22 mouse cellular contexts compared by ENCODE assay signal in the genomic region with DNA sequence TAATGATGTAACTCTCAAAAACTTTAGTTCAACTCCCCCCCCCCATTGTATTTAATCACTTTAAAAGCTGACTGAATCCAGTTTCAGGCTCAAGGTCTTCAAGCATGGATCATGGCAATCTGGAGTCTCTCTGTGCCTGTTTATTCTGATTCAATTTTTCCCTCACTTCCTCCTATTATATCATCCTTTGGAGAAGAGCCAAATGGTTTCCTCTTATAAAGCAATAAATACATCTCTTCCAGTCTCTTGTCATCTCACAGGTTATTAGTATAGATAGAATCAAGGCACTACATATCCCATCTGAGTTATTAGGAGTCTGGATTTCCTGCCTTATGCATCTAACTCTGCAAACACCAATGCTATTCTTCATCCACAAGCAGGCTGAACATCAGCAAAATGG.
A peak's percentile ranks its signal among the peaks of the same experiment; 100 is the strongest.
DNase-seq lines count a peak whose midpoint lies in the region; ATAC-seq and TF ChIP-seq lines count a peak whose summit lies in the region.
"Had no signal": no experiment of that assay in that cellular context is flagged by ENCODE, and none has a peak within 500 bp of the region (broad histone marks: within the 10 kb centered on the region; RNA-seq: fewer than 3 reads in every experiment).

No protein-coding gene starts in this region.

- no peak for TF ChIP-seq CTCF in intestine, postnatal 0 days (IDR thresholded peaks at IDR 0.05; ENCODE audit: low read depth)
- no peak for TF ChIP-seq CTCF in MEL (IDR thresholded peaks at IDR 0.05 in 2 of 3, conservative IDR thresholded peaks at IDR 0.05 in 1 of 3; ENCODE audit: control insufficient read depth in 1 of 3, insufficient read depth in 1 of 3, low read depth in 2 of 3, low read length in 3 of 3, poor library complexity in 1 of 3, severe bottlenecking in 1 of 3)

- no peaks in the 10 kb centered on the region for H3K36me3 ChIP-seq in intestine, embryonic 15.5 days
- H3K36me3 ChIP-seq in intestine, postnatal 0 days (ENCODE audit: control insufficient read depth, insufficient read depth) = no peaks in the 10 kb centered on the region
- no peaks in the 10 kb centered on the region for H3K36me3 ChIP-seq in lung, embryonic 15.5 days
- no peaks in the 10 kb centered on the region for H3K36me3 ChIP-seq in MEL (ENCODE audit: control insufficient read depth in 1 of 2, insufficient read depth in 2 of 2, low read length in 2 of 2)
- H3K36me3 ChIP-seq in embryonic facial prominence, embryonic 14.5 days (ENCODE audit: control insufficient read depth, insufficient read depth, low read length) = no peaks in the 10 kb centered on the region
- H3K36me3 ChIP-seq: embryonic facial prominence, embryonic 15.5 days; limb, embryonic 13.5 days; liver, embryonic 15.5 days had no signal

- 0 out of 4 replicates have a peak, but pooled peaks of 1 of the 2 experiments have one; percentile 7 for TF ChIP-seq EP300 in MEL (IDR thresholded peaks at IDR 0.05; ENCODE audit: low read depth in 1 of 2, low read length in 2 of 2)

- no peaks in the 10 kb centered on the region for H3K9me3 ChIP-seq in intestine, embryonic 15.5 days
- no peaks in the 10 kb centered on the region for H3K9me3 ChIP-seq in intestine, postnatal 0 days (ENCODE audit: control insufficient read depth)
- H3K9me3 ChIP-seq in lung, embryonic 15.5 days = no peaks in the 10 kb centered on the region
- no peaks in the 10 kb centered on the region for H3K9me3 ChIP-seq in MEL (replicated peaks; ENCODE audit: insufficient read depth, low read length)
- 0 out of 2 replicates have a peak, but pooled peaks cover 3% of the 10 kb centered on the region for H3K9me3 ChIP-seq in embryonic facial prominence, embryonic 14.5 days (ENCODE audit: control insufficient read depth, low read length)
- H3K9me3 ChIP-seq: embryonic facial prominence, embryonic 15.5 days; limb, embryonic 13.5 days; liver, embryonic 15.5 days had no signal

- TF ChIP-seq RAD21 in MEL (IDR thresholded peaks at IDR 0.05; ENCODE audit: low read depth, low read length) = no peak

- H3K79me2 ChIP-seq in MEL (ENCODE audit: control insufficient read depth, insufficient read depth, low read length, poor library complexity) = no peaks in the 10 kb centered on the region

- no peak overlapping the region for H3K4me2 ChIP-seq in intestine, embryonic 15.5 days (replicated peaks)
- H3K4me2 ChIP-seq in intestine, postnatal 0 days (replicated peaks; ENCODE audit: low read depth) = no peak overlapping the region
- H3K4me2 ChIP-seq in lung, embryonic 15.5 days = no peak overlapping the region
- H3K4me2 ChIP-seq in embryonic facial prominence, embryonic 14.5 days (ENCODE audit: low read depth, low read length) = no peak overlapping the region
- H3K4me2 ChIP-seq: embryonic facial prominence, embryonic 15.5 days; heart, embryonic 11.5 days; limb, embryonic 13.5 days; liver, embryonic 15.5 days; midbrain, embryonic 11.5 days had no signal

- DNase-seq in lung, postnatal 25 days (ENCODE audit: low spot score) = no peak
- DNase-seq in MEL (ENCODE audit: low read depth, low spot score) = peak; percentile 15
- DNase-seq in embryonic facial prominence, embryonic 14.5 days (ENCODE audit: low spot score) = no peak
- no peak for DNase-seq in cerebellum, adult 9-11 months
- DNase-seq: adrenal gland, postnatal 25 days; cerebellum, adult 11 months; cerebellum, postnatal 14 days; gastrocnemius, adult 2 months; kidney, adult 8-10 months; thymus, postnatal 14 days had no signal

- no peaks in the 10 kb centered on the region for H3K27me3 ChIP-seq in intestine, embryonic 15.5 days (replicated peaks)
- H3K27me3 ChIP-seq in intestine, postnatal 0 days (replicated peaks; ENCODE audit: control insufficient read depth, insufficient read depth, low read length) = no peaks in the 10 kb centered on the region
- no peaks in the 10 kb centered on the region for H3K27me3 ChIP-seq in lung, embryonic 15.5 days
- no peaks in the 10 kb centered on the region for H3K27me3 ChIP-seq in MEL (ENCODE audit: control insufficient read depth in 1 of 2, insufficient read depth in 2 of 2, low read length in 2 of 2)
- H3K27me3 ChIP-seq in embryonic facial prominence, embryonic 14.5 days (replicated peaks; ENCODE audit: control insufficient read depth, insufficient read depth, low read length) = no peaks in the 10 kb centered on the region
- H3K27me3 ChIP-seq: embryonic facial prominence, embryonic 15.5 days; limb, embryonic 13.5 days; liver, embryonic 15.5 days had no signal

- no peak for TF ChIP-seq POLR2A in MEL (IDR thresholded peaks at IDR 0.05; ENCODE audit: control insufficient read depth in 1 of 2, insufficient read depth in 1 of 2, low read depth in 1 of 2, low read length in 2 of 2, poor library complexity in 1 of 2)

- no peak overlapping the region for H3K9ac ChIP-seq in intestine, embryonic 15.5 days
- H3K9ac ChIP-seq in intestine, postnatal 0 days (ENCODE audit: low read depth, low read length) = no peak overlapping the region
- no peak overlapping the region for H3K9ac ChIP-seq in lung, embryonic 15.5 days
- H3K9ac ChIP-seq in MEL (ENCODE audit: control insufficient read depth, low read depth, low read length, poor library complexity, severe bottlenecking) = no peak overlapping the region
- H3K9ac ChIP-seq in embryonic facial prominence, embryonic 14.5 days (ENCODE audit: low read depth, low read length) = no peak overlapping the region
- H3K9ac ChIP-seq: embryonic facial prominence, embryonic 15.5 days; limb, embryonic 13.5 days; liver, embryonic 15.5 days had no signal

- no peak overlapping the region for H3K4me3 ChIP-seq in intestine, embryonic 15.5 days (replicated peaks)
- H3K4me3 ChIP-seq in intestine, postnatal 0 days (ENCODE audit: low read depth, low read length) = no peak overlapping the region
- H3K4me3 ChIP-seq in lung, embryonic 15.5 days = no peak overlapping the region
- H3K4me3 ChIP-seq in MEL (ENCODE audit: control insufficient read depth in 1 of 2, insufficient read depth in 1 of 2, low read depth in 2 of 2, low read length in 2 of 2) = no peak overlapping the region
- no peak overlapping the region for H3K4me3 ChIP-seq in embryonic facial prominence, embryonic 14.5 days (ENCODE audit: low read depth, low read length)
- H3K4me3 ChIP-seq: embryonic facial prominence, embryonic 15.5 days; gastrocnemius, adult 2 months; limb, embryonic 13.5 days; liver, embryonic 15.5 days had no signal

- H3K4me1 ChIP-seq in intestine, embryonic 15.5 days (replicated peaks) = no peaks in the 10 kb centered on the region
- H3K4me1 ChIP-seq in intestine, postnatal 0 days (replicated peaks; ENCODE audit: control insufficient read depth, insufficient read depth, low read length) = no peaks in the 10 kb centered on the region
- H3K4me1 ChIP-seq in lung, embryonic 15.5 days = 0 out of 2 replicates have a peak, but pooled peaks cover 2% of the 10 kb centered on the region
- H3K4me1 ChIP-seq in MEL (ENCODE audit: control insufficient read depth in 1 of 2, insufficient read depth in 2 of 2, low read length in 2 of 2) = peaks cover 0 to 4% of the 10 kb centered on the region in 2 experiments; a peak in 1 of 4 replicates
- H3K4me1 ChIP-seq in embryonic facial prominence, embryonic 14.5 days (ENCODE audit: control insufficient read depth, insufficient read depth, low read length) = no peaks in the 10 kb centered on the region
- H3K4me1 ChIP-seq: embryonic facial prominence, embryonic 15.5 days; limb, embryonic 13.5 days; liver, embryonic 15.5 days had no signal

- no peak overlapping the region for H3K27ac ChIP-seq in intestine, embryonic 15.5 days
- no peak overlapping the region for H3K27ac ChIP-seq in intestine, postnatal 0 days (ENCODE audit: low read depth, low read length)
- peak overlapping the region; percentile 70 for H3K27ac ChIP-seq in lung, embryonic 15.5 days
- H3K27ac ChIP-seq in MEL (ENCODE audit: control insufficient read depth, low read depth, low read length) = no peak overlapping the region
- H3K27ac ChIP-seq in embryonic facial prominence, embryonic 14.5 days (replicated peaks; ENCODE audit: low read depth, low read length) = no peak overlapping the region
- H3K27ac ChIP-seq: embryonic facial prominence, embryonic 15.5 days; gastrocnemius, adult 2 months; limb, embryonic 13.5 days; liver, embryonic 15.5 days; macrophage had no signal

- ATAC-seq in intestine, embryonic 15.5 days = peak; percentile 43; the same call in 1 of the 2 replicates
- ATAC-seq in intestine, postnatal 0 days = no peak
- peak; percentile 71 for ATAC-seq in lung, embryonic 15.5 days (ENCODE audit: borderline replicate concordance, extremely low read depth, low FRiP score, low TSS enrichment)
- peak; percentile 53 for ATAC-seq in embryonic facial prominence, embryonic 14.5 days (ENCODE audit: low read depth)
- ATAC-seq in CD4-positive, CD25-positive, alpha-beta regulatory T cell, adult 4 months = no peak
- ATAC-seq: forebrain, embryonic 14.5 days; inflammation-experienced regulatory T-cells, adult 6 months had no signal

TF ChIP-seq in MEL, 35 proteins besides CTCF, POLR2A, EP300 and RAD21:
- TF ChIP-seq MYC (IDR thresholded peaks at IDR 0.05; ENCODE audit: low read depth, low read length) = no peak
- TF ChIP-seq ZKSCAN1 (IDR thresholded peaks at IDR 0.05; ENCODE audit: low read depth, low read length) = no peak
- TF ChIP-seq HCFC1 (IDR thresholded peaks at IDR 0.05; ENCODE audit: low read depth, low read length) = no peak
- TF ChIP-seq TAL1 (IDR thresholded peaks at IDR 0.05; ENCODE audit: low read length) = no peak
- TF ChIP-seq E2F4 (IDR thresholded peaks at IDR 0.05; ENCODE audit: borderline replicate concordance, low read depth, low read length) = no peak
- no peak for TF ChIP-seq MXI1 (IDR thresholded peaks at IDR 0.05; ENCODE audit: low read depth, low read length)
- TF ChIP-seq NRF1 (IDR thresholded peaks at IDR 0.05; ENCODE audit: insufficient read depth, low read depth, low read length, poor library complexity, severe bottlenecking) = no peak

Comparison
In these comparisons a context has a peak if more than half of its experiments do, and no peak if none do; other contexts are left out.
1. ATAC-seq: peak in intestine, embryonic 15.5 days (single experiment), lung, embryonic 15.5 days (single experiment) and embryonic facial prominence, embryonic 14.5 days (single experiment); none in intestine, postnatal 0 days (single experiment) and CD4-positive, CD25-positive, alpha-beta regulatory T cell, adult 4 months (single experiment).